Mouse (Mus musculus): ENCODE data around the gene Nrbp1.

DNA sequence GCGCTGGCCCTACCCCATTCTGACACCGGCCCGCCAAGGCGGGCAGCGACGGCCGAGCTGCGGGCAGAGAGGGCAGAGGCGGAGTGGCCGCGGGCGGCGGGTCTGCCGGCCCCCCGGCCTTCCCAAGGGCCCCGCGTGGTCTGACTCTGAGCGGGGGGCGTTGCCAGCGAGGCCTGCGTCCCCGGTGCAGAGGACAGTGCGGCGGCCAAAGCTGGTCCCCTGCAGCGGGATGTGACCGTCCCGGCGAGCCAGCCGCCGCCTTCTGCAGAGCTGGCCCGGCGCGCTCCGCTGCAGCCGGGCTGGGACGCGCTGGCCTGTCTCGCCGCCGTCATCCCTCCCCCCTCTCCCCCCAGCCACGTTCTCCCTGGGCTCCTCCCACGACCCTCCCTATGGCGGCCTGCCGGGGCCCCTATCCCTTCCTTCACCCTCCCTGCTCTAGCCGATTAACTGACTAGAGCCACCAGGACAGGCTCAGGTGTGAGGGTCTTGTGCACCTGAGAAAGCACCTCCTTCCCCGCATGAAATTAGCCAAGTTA lies 55.0 kb downstream of the Nrbp1 start, which contains the start of gene Fndc4:
- TF ChIP-seq CTCF (IDR thresholded peaks at IDR 0.05; ENCODE audit: low read depth, low read length) (no peak), GATA1 (IDR thresholded peaks at IDR 0.05; ENCODE audit: borderline replicate concordance, low read length) (no peak), POLR2AphosphoS5 (IDR thresholded peaks at IDR 0.05; ENCODE audit: insufficient replicate concordance, low read depth, low read length) (no peak)
